Mouse (Mus musculus) cerebellum, adult 2 months (tissue): ENCODE data around the gene Gm1673.

Experiments
- CTCF ChIP-seq: fragments of 200-500 bp; IDR thresholded peaks from 2 replicates; pipeline ENCODE4 v1.5.1; 2011; ENCODE audit warnings: low read depth, mild to moderate bottlenecking, control low read depth, low read length, moderate library complexity, borderline replicate concordance; ENCODE audit not compliant: insufficient read depth
- POLR2A ChIP-seq: fragments of 200-500 bp; IDR thresholded peaks from 2 replicates; pipeline ENCODE4 v1.6.1; 2011; ENCODE audit warnings: low read length, control low read depth, borderline replicate concordance; ENCODE audit not compliant: insufficient read depth

- TF ChIP-seq POLR2A (no peak), CTCF (no peak)
Observed at GRCm38 (mm10) chr5:33997051-33997741, 14.0 kb downstream of the Gm1673 start.
